Mouse (Mus musculus) heart, embryonic 14.5 days (tissue): ENCODE data around the gene Psmd7. TPM values are rescaled to one million over a fixed set of nuclear protein-coding genes. Genes with fewer than 3 reads are reported as not detected.
A peak's percentile ranks its signal among the peaks of the same experiment; 100 is the strongest.

ENCODE experiments used
- ATAC-seq: fragments of 200-750 bp; cut with Nextera tagmentation; 2 replicates; pipeline ENCODE4 v1.8.0; 2017; ENCODE audit warnings: low read depth, moderate TSS enrichment; ENCODE audit not compliant: insufficient number of reproducible peaks, insufficient read depth, low FRiP score
- H3K27ac ChIP-seq, 2 experiments: fragments of 200-500 bp in 1 of 2; fragments of 300-500 bp in 1 of 2; sonication (generic) in 1 of 2; replicated peaks in 1 of 2; 2 replicates each; pipeline ENCODE4 v1.5.1; 2012 to 2014; ENCODE audit warnings: low read depth in 2 of 2, low read length in 2 of 2, control low read depth in 1 of 2, mild to moderate bottlenecking in 1 of 2, mixed read lengths in 1 of 2; ENCODE audit not compliant: control insufficient read depth in 1 of 2, insufficient read depth in 1 of 2
- H3K27me3 ChIP-seq: fragments of 300-500 bp; sonication (generic); 2 replicates; pipeline ENCODE4 v1.6.1; 2014; ENCODE audit warnings: mild to moderate bottlenecking, low read length, control low read depth; ENCODE audit not compliant: control insufficient read depth, insufficient read depth
- H3K36me3 ChIP-seq: fragments of 300-500 bp; sonication (generic); 2 replicates; pipeline ENCODE4 v1.6.1; 2014; ENCODE audit warnings: mild to moderate bottlenecking, control low read depth, low read length, mixed read lengths; ENCODE audit not compliant: control insufficient read depth, insufficient read depth
- H3K4me1 ChIP-seq, 2 experiments: fragments of 200-500 bp in 1 of 2; fragments of 300-500 bp in 1 of 2; sonication (generic) in 1 of 2; 2 replicates each; pipeline ENCODE4 v1.6.1; 2012 to 2014; ENCODE audit warnings: low read length in 2 of 2, control low read depth in 1 of 2, mixed read lengths in 1 of 2; ENCODE audit not compliant: control insufficient read depth in 2 of 2, insufficient read depth in 2 of 2
- H3K4me2 ChIP-seq: fragments of 300-500 bp; sonication (generic); 2 replicates; pipeline ENCODE4 v1.6.1; 2014; ENCODE audit warnings: mild to moderate bottlenecking, low read length
- H3K4me3 ChIP-seq, 2 experiments: fragments of 200-500 bp in 1 of 2; fragments of 300-500 bp in 1 of 2; sonication (generic) in 1 of 2; 2 replicates each; pipeline ENCODE4 v1.5.1; 2012 to 2014; ENCODE audit warnings: low read length in 2 of 2, mild to moderate bottlenecking in 2 of 2, control low read depth in 1 of 2, low read depth in 1 of 2, moderate library complexity in 1 of 2; ENCODE audit not compliant: control insufficient read depth in 1 of 2, insufficient read depth in 1 of 2
- H3K9ac ChIP-seq: fragments of 300-500 bp; sonication (generic); 2 replicates; pipeline ENCODE4 v1.6.1; 2014; ENCODE audit warnings: mild to moderate bottlenecking, low read length
- H3K9me3 ChIP-seq: fragments of 300-500 bp; sonication (generic); 2 replicates; pipeline ENCODE4 v1.6.1; 2016; ENCODE audit warnings: low read length, control low read depth; ENCODE audit not compliant: control insufficient read depth
- WGBS: fragments of 180-500 bp; shearing (Covaris S2); extraction: QIAGEN DNeasy Blood & Tissue Kit; methylation state at CpG from one replicate; pipeline ENCODE4 v1.1.7; 2014; 5-methylcytosine and 5-hydroxymethylcytosine counted together
- polyA plus RNA-seq: library from polyadenylated mRNA; unstranded; fragments of >200 nt; fragmentation: Nextera tagmentation; extraction: Ambion mirVana; gene quantifications from 2 replicates; pipeline ENCODE4 v1.2.1, GENCODE M21; 2014

The Psmd7 gene
- polyA plus RNA-seq, 1 experiment from 2014 or later = 179 TPM

DNA sequence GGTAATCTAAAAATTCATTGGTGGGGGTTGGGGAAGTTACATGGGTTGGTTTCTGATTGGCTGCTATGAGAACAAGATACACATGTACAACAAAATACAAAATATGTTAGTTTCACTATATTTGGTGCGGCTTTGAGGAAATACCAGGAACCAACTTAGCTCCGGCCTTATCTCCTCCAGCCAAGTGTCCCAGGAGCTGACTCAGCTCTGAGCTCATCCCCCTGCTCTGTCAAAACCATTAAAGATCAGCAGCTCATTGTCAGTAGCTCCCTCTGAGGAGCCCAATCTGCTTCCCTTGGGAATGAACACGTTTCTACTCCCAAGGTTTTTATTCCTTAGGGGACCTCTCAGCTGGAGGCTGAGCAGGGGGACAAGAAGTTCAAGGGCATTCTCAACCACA lies 32.9 kb upstream of the Psmd7 start:
- no peak for ATAC-seq

DNA sequence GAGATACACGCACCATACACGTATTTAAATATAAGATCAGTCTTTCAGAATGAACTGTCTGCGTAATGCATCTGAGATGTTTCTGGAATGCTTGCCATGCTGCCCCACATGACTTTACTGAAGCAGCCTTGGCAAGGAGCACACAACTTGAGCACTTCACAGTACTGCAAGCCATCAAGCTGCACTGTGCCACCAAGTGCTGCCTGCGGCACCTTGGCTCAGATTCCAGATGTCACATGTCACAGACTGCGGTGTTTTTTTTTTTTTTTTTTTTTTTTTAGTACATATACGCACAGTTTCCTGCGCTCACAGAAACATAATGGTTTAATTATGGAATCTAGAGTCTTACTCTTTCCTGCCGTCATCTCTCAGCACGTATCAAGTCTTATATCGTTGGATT lies 30.2 kb upstream of the Psmd7 start:
- Histone ChIP-seq H3K27ac (no peak overlapping the region), H3K4me3 (no peak overlapping the region), H3K9me3 (no peaks in the 10 kb centered on the region), H3K36me3 (no peaks in the 10 kb centered on the region), H3K4me1 (no peaks in the 10 kb centered on the region), H3K27me3 (no peaks in the 10 kb centered on the region), H3K4me2 (no peak overlapping the region), H3K9ac (no peak overlapping the region)
- ATAC-seq = no peak
- 74% methylated on average over 10 of the region's 10 CpGs for WGBS

More for the DNA sequence above, 32.9 kb upstream of the Psmd7 start:
- Histone ChIP-seq H3K9ac (no peak overlapping the region), H3K4me2 (no peak overlapping the region), H3K27ac (no peak overlapping the region), H3K4me3 (no peak overlapping the region), H3K9me3 (no peaks in the 10 kb centered on the region), H3K36me3 (no peaks in the 10 kb centered on the region), H3K27me3 (no peaks in the 10 kb centered on the region), H3K4me1 (no peaks in the 10 kb centered on the region)
- 10% methylated on average over 3 of the region's 3 CpGs for WGBS

DNA sequence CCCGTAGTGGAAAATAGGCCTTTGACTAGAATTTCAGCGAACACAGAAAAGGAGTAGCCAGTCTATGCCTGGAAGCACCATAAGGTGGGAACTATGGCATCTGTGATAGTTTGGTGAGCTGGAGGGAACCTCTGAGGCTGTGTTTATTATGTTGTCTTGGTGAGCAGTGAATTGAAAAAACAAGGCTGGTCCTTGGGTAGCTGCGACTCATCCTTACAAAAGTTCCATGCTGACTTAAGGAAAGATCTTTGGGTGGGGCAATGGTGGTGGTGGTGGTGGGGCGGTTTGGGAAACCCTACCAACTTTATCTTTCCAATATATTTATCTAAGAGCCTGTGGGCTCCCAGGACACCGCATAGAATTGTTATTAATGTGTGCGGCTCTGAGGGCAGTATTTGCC lies 25.1 kb upstream of the Psmd7 start:
- no peak for ATAC-seq
- no peak overlapping the region for H3K4me3 ChIP-seq
- no peak overlapping the region for H3K9ac ChIP-seq
- no peak overlapping the region for H3K27ac ChIP-seq
- no peaks in the 10 kb centered on the region for H3K9me3 ChIP-seq
- H3K4me1 ChIP-seq = no peaks in the 10 kb centered on the region
- H3K27me3 ChIP-seq = no peaks in the 10 kb centered on the region
- no peaks in the 10 kb centered on the region for H3K36me3 ChIP-seq
- WGBS = 87% methylated on average over 6 of the region's 6 CpGs
- no peak overlapping the region for H3K4me2 ChIP-seq

DNA sequence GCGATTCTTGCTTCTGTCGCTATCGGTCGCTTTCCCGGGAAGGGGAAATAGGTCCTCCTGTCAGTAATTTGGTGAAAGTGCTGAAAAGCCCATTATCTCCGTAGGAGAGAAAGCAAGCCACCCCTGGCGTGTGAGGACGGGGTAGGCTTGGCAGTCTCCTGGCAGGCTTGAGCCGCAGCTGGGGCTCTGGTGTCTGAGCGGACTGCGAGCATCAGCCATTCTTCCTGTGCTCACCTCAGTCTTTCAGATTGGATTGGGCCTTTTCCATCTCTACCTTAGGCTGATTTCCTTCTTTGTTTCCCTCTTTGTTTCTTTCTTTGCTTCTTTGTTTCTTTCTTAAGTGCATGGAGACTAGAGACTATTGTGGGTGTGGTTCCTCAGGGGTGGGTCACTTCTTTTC lies 22.6 kb upstream of the Psmd7 start:
- WGBS = 29% methylated on average over 11 of the region's 11 CpGs
- H3K9me3 ChIP-seq = no peaks in the 10 kb centered on the region
- H3K4me2 ChIP-seq = peak overlapping the region; percentile 37
- no peaks in the 10 kb centered on the region for H3K36me3 ChIP-seq
- ATAC-seq = no peak
- no peak overlapping the region for H3K9ac ChIP-seq
- H3K27ac ChIP-seq = no peak overlapping the region
- no peaks in the 10 kb centered on the region for H3K4me1 ChIP-seq
- no peak overlapping the region for H3K4me3 ChIP-seq
- no peaks in the 10 kb centered on the region for H3K27me3 ChIP-seq

DNA sequence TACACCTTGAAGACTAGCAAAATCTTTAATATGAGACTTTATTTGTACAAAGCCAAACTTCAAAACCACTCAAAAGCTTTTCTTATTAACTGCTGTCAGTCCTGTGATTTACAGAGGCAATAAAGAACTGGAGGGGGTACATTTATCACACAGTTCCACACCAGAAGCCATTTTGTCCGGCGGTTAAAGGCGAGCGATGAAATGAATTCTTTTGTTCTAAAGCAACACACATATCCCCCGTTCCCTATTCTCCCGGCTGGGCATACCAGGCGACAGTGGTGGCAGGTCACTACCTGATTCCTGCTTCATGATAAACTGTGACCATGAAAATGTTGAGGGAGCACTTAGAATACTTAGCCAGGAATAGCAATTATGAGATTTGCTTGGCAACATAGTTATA lies 20.5 kb upstream of the Psmd7 start:
- Histone ChIP-seq H3K27ac (no peak overlapping the region), H3K9ac (no peak overlapping the region), H3K27me3 (no peaks in the 10 kb centered on the region), H3K4me1 (no peaks in the 10 kb centered on the region), H3K36me3 (no peaks in the 10 kb centered on the region), H3K9me3 (no peaks in the 10 kb centered on the region), H3K4me2 (no peak overlapping the region), H3K4me3 (no peak overlapping the region)
- 72% methylated on average over 7 of the region's 7 CpGs for WGBS
- no peak for ATAC-seq

DNA sequence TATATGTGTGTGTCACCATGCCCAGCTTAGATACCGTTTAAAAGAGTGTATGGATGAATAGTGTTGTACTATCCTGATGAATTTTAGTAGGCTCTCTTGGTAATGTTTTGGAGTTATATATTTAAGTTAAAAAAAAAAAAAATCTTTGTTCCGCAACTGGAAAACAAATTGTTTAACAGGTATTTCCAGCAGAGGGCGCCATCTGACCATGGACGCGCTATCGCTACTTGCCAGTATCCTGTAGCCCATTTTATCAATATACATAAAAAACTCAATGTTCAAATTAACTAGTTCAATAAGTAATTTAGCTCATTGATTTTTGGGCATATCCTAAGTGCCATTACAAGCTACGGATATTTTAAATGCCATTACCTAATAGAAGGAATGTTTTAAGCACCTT lies 14.8 kb upstream of the Psmd7 start:
- H3K9me3 ChIP-seq = no peaks in the 10 kb centered on the region
- no peak for ATAC-seq
- H3K27me3 ChIP-seq = 0 out of 2 replicates have a peak, but pooled peaks cover 3% of the 10 kb centered on the region
- WGBS = 4% methylated on average over 7 of the region's 7 CpGs
- H3K4me2 ChIP-seq = no peak overlapping the region
- H3K4me3 ChIP-seq = no peak overlapping the region
- H3K27ac ChIP-seq = no peak overlapping the region
- no peak overlapping the region for H3K9ac ChIP-seq
- H3K36me3 ChIP-seq = no peaks in the 10 kb centered on the region
- H3K4me1 ChIP-seq = no peaks in the 10 kb centered on the region

DNA sequence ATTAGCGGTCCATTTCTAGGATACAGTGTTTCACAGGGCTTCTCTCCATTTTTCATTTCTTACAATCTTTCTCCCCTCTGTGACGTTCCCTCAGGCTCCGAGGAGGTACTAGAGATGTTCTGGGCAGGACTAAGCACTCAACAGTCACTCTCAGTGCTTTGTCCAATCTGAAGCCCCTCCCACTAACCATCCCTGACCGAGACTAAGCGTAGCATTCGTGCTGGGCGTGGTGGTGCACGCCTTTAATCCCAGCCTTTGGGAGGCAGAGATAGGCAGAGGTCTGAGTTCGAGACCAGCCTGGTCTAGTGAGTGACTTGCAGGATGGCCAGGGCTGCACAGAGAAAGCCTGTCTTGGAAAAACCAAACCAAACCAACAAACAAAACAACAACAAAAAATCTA lies 11.4 kb upstream of the Psmd7 start:
- 73% methylated on average over 9 of the region's 9 CpGs for WGBS
- Histone ChIP-seq H3K36me3 (no peaks in the 10 kb centered on the region), H3K4me1 (no peaks in the 10 kb centered on the region), H3K9me3 (no peaks in the 10 kb centered on the region), H3K9ac (no peak overlapping the region), H3K4me2 (no peak overlapping the region), H3K27ac (no peak overlapping the region), H3K4me3 (no peak overlapping the region), H3K27me3 (0 out of 2 replicates have a peak, but pooled peaks cover 3% of the 10 kb centered on the region)
- ATAC-seq = no peak

DNA sequence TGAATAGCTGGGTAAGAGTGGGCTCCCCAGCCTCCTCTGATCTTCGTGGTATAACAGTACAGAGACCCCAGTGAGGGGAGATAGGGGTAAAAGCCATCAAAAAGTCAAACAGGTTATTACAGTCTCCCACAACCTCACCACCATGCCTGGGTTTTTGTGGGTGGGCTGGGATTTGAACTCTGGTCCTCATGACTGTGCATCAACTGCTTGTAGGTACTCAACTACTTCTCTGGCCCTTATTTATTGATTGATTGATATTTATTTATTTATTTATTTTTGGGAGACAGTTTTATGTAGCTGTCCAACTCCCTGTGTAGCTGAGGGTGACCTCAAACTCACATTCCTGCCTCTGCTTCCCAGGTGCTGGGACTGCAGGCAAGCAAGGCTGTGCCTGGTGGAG lies 9.5 kb upstream of the Psmd7 start:
- Histone ChIP-seq H3K36me3 (no peaks in the 10 kb centered on the region), H3K27ac (no peak overlapping the region), H3K27me3 (0 out of 2 replicates have a peak, but pooled peaks cover 3% of the 10 kb centered on the region), H3K4me2 (no peak overlapping the region), H3K9ac (no peak overlapping the region), H3K4me1 (no peaks in the 10 kb centered on the region), H3K4me3 (no peak overlapping the region), H3K9me3 (no peaks in the 10 kb centered on the region)
- 50% methylated on average over 1 of the region's 1 CpGs for WGBS
- no peak for ATAC-seq
